21 mouse cellular contexts compared by ENCODE assay signal in the genomic region with DNA sequence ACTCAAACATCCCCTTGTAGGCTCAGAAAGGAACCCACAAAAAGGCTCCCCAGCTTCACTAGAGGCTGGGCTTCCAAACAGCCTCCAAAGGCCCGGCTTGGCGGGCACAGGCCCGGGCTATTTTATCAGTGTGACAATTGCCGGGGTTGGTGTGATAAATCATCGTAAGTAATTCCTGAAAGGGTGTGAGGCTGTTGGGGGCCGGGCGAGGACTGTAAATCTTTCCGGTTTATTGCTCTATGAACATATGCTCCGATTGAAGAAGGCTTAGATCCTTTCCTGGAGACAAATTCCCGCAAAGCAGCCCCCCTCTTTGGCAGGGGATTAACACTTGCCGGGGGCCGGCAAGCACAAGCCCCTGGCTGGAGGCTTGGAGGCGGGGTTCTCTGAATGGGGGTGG. TPM values are rescaled to one million over a fixed set of nuclear protein-coding genes. Genes with fewer than 3 reads are reported as not detected.
DNase-seq lines count a peak whose midpoint lies in the region; ATAC-seq and TF ChIP-seq lines count a peak whose summit lies in the region.
"Had no signal": no experiment of that assay in that cellular context is flagged by ENCODE, and none has a peak within 500 bp of the region (broad histone marks: within the 10 kb centered on the region; RNA-seq: fewer than 3 reads in every experiment).

No protein-coding gene starts in this region.

- DNase-seq in kidney, postnatal 14 days = no peak
- DNase-seq in embryonic facial prominence, embryonic 10.5 days (ENCODE audit: low spot score) = peak; percentile 58
- peak; percentile 85 for DNase-seq in neural tube, embryonic 11.5 days (ENCODE audit: low spot score)
- DNase-seq in cerebellum, adult 2 months = no peak
- DNase-seq: cerebellum, adult 8-10 months; gastrocnemius, postnatal 36 days; heart, postnatal 10 days; kidney, postnatal 10 days; thymus, postnatal 36 days had no signal

- peaks cover 2% of the 10 kb centered on the region; the same call in 1 of the 2 replicates for H3K36me3 ChIP-seq in kidney, embryonic 16.5 days (ENCODE audit: insufficient read depth, low read length)
- no peaks in the 10 kb centered on the region for H3K36me3 ChIP-seq in embryonic facial prominence, embryonic 10.5 days (replicated peaks)
- no peaks in the 10 kb centered on the region for H3K36me3 ChIP-seq in hindbrain, embryonic 15.5 days
- H3K36me3 ChIP-seq in neural tube, embryonic 11.5 days (ENCODE audit: control insufficient read depth, insufficient read depth, low read length) = no peaks in the 10 kb centered on the region
- H3K36me3 ChIP-seq in heart, embryonic 11.5 days (ENCODE audit: control insufficient read depth, insufficient read depth, low read length) = no peaks in the 10 kb centered on the region
- H3K36me3 ChIP-seq: embryonic facial prominence, embryonic 15.5 days; forebrain, embryonic 15.5 days; midbrain, embryonic 12.5 days had no signal

- TF ChIP-seq CTCF in cerebellum, adult 2 months (IDR thresholded peaks at IDR 0.05; ENCODE audit: borderline replicate concordance, insufficient read depth, low read depth, low read length) = no peak

- no peak for ATAC-seq in kidney, embryonic 16.5 days (ENCODE audit: low FRiP score, low TSS enrichment)
- ATAC-seq in hindbrain, embryonic 15.5 days (ENCODE audit: low FRiP score, low read depth) = no peak
- ATAC-seq in neural tube, embryonic 11.5 days (ENCODE audit: insufficient read depth, low FRiP score, low TSS enrichment) = peak; percentile 62
- ATAC-seq in megakaryocyte progenitor cell, adult 5-6 weeks (replicated peaks; ENCODE audit: poor library complexity) = no peak
- ATAC-seq in heart, embryonic 11.5 days (replicated peaks; ENCODE audit: insufficient number of reproducible peaks, low FRiP score, low TSS enrichment) = no peak
- ATAC-seq: forebrain, embryonic 15.5 days had no signal

- H3K4me1 ChIP-seq in kidney, embryonic 16.5 days (ENCODE audit: insufficient read depth, low read length) = peaks cover 80% of the 10 kb centered on the region
- peaks cover 14% of the 10 kb centered on the region; the same call in 1 of the 2 replicates for H3K4me1 ChIP-seq in embryonic facial prominence, embryonic 10.5 days
- H3K4me1 ChIP-seq in hindbrain, embryonic 15.5 days (replicated peaks) = peaks cover 10% of the 10 kb centered on the region
- H3K4me1 ChIP-seq in neural tube, embryonic 11.5 days (ENCODE audit: control insufficient read depth, insufficient read depth, low read length) = peaks cover 74% of the 10 kb centered on the region
- H3K4me1 ChIP-seq in heart, embryonic 11.5 days (ENCODE audit: control insufficient read depth, insufficient read depth, low read length) = peaks cover 4% of the 10 kb centered on the region; the same call in 1 of the 2 replicates
- no peaks in the 10 kb centered on the region for H3K4me1 ChIP-seq in cerebellum, adult 2 months (ENCODE audit: control insufficient read depth, insufficient read depth, low read length)

- H3K27me3 ChIP-seq in kidney, embryonic 16.5 days (ENCODE audit: insufficient read depth, low read length) = peaks cover 12% of the 10 kb centered on the region
- peaks cover 100% of the 10 kb centered on the region for H3K27me3 ChIP-seq in embryonic facial prominence, embryonic 10.5 days (replicated peaks; ENCODE audit: low read depth, poor library complexity, severe bottlenecking)
- peaks cover 43% of the 10 kb centered on the region for H3K27me3 ChIP-seq in hindbrain, embryonic 15.5 days
- no peaks in the 10 kb centered on the region for H3K27me3 ChIP-seq in neural tube, embryonic 11.5 days (ENCODE audit: control insufficient read depth, insufficient read depth, low read length)
- H3K27me3 ChIP-seq in heart, embryonic 11.5 days (ENCODE audit: control insufficient read depth, insufficient read depth, low read length) = peaks cover 94% of the 10 kb centered on the region
- H3K27me3 ChIP-seq in cerebellum, adult 2 months (ENCODE audit: control insufficient read depth, insufficient read depth, low read length) = peaks cover 18% of the 10 kb centered on the region; the same call in 1 of the 2 replicates

- no peaks in the 10 kb centered on the region for H3K9me3 ChIP-seq in kidney, embryonic 16.5 days (ENCODE audit: low read length)
- no peaks in the 10 kb centered on the region for H3K9me3 ChIP-seq in embryonic facial prominence, embryonic 10.5 days
- no peaks in the 10 kb centered on the region for H3K9me3 ChIP-seq in hindbrain, embryonic 15.5 days
- H3K9me3 ChIP-seq in neural tube, embryonic 11.5 days (ENCODE audit: control insufficient read depth, low read length) = no peaks in the 10 kb centered on the region
- H3K9me3 ChIP-seq in heart, embryonic 11.5 days (replicated peaks; ENCODE audit: control insufficient read depth, low read length) = no peaks in the 10 kb centered on the region
- H3K9me3 ChIP-seq: embryonic facial prominence, embryonic 15.5 days; forebrain, embryonic 15.5 days; midbrain, embryonic 12.5 days had no signal

- no peak for TF ChIP-seq POLR2A in cerebellum, adult 2 months (IDR thresholded peaks at IDR 0.05; ENCODE audit: borderline replicate concordance, insufficient read depth, low read length)

- peak overlapping the region; percentile 68 for H3K9ac ChIP-seq in kidney, embryonic 16.5 days (replicated peaks; ENCODE audit: low read length)
- peak overlapping the region; percentile 53 for H3K9ac ChIP-seq in hindbrain, embryonic 15.5 days
- H3K9ac ChIP-seq in neural tube, embryonic 11.5 days (ENCODE audit: low read length) = peak overlapping the region; percentile 95
- no peak overlapping the region for H3K9ac ChIP-seq in heart, embryonic 11.5 days (ENCODE audit: low read depth, low read length)
- H3K9ac ChIP-seq: embryonic facial prominence, embryonic 15.5 days; forebrain, embryonic 15.5 days; midbrain, embryonic 12.5 days had no signal

- H3K4me3 ChIP-seq in kidney, embryonic 16.5 days (ENCODE audit: low read length) = peak overlapping the region; percentile 44
- H3K4me3 ChIP-seq in embryonic facial prominence, embryonic 10.5 days = peak overlapping the region; percentile 41; the same call in 1 of the 2 replicates
- peak overlapping the region; percentile 43 for H3K4me3 ChIP-seq in hindbrain, embryonic 15.5 days
- H3K4me3 ChIP-seq in neural tube, embryonic 11.5 days (ENCODE audit: low read depth, low read length) = peak overlapping the region; percentile 48
- no peak overlapping the region for H3K4me3 ChIP-seq in heart, embryonic 11.5 days (ENCODE audit: low read depth, low read length)
- no peak overlapping the region for H3K4me3 ChIP-seq in cerebellum, adult 2 months (replicated peaks; ENCODE audit: insufficient read depth, low read depth, low read length)
- H3K4me3 ChIP-seq: embryonic facial prominence, embryonic 15.5 days; forebrain, embryonic 15.5 days; midbrain, embryonic 12.5 days had no signal

- H3K4me2 ChIP-seq in kidney, embryonic 16.5 days (replicated peaks; ENCODE audit: low read depth, low read length) = peak overlapping the region; percentile 78
- peak overlapping the region; percentile 57 for H3K4me2 ChIP-seq in hindbrain, embryonic 15.5 days
- peak overlapping the region; percentile 91 for H3K4me2 ChIP-seq in neural tube, embryonic 11.5 days (ENCODE audit: low read depth)
- no peak overlapping the region for H3K4me2 ChIP-seq in heart, embryonic 11.5 days
- H3K4me2 ChIP-seq: embryonic facial prominence, embryonic 15.5 days; forebrain, embryonic 15.5 days; midbrain, embryonic 12.5 days had no signal

- peak overlapping the region; percentile 80 for H3K27ac ChIP-seq in kidney, embryonic 16.5 days (ENCODE audit: low read length)
- no peak overlapping the region for H3K27ac ChIP-seq in embryonic facial prominence, embryonic 10.5 days (replicated peaks)
- H3K27ac ChIP-seq in hindbrain, embryonic 15.5 days (replicated peaks) = peak overlapping the region; percentile 91
- peak overlapping the region; percentile 99 for H3K27ac ChIP-seq in neural tube, embryonic 11.5 days (ENCODE audit: low read depth, low read length)
- no peak overlapping the region for H3K27ac ChIP-seq in heart, embryonic 11.5 days (ENCODE audit: low read depth, low read length)
- H3K27ac ChIP-seq in cerebellum, adult 2 months (ENCODE audit: insufficient read depth, low read length) = no peak overlapping the region
- H3K27ac ChIP-seq: embryonic facial prominence, embryonic 15.5 days; forebrain, embryonic 15.5 days; midbrain, embryonic 12.5 days had no signal

- 9% methylated on average over 13 of the region's 13 CpGs for WGBS in kidney, embryonic 16.5 days
- WGBS in embryonic facial prominence, embryonic 10.5 days = 1% methylated on average over 13 of the region's 13 CpGs
- WGBS in hindbrain, embryonic 15.5 days = 0% methylated on average over 13 of the region's 13 CpGs
- WGBS in neural tube, embryonic 11.5 days = under 1% methylated on average over 13 of the region's 13 CpGs
- WGBS in heart, embryonic 11.5 days (ENCODE audit: insufficient replicate concordance) = 2% methylated on average over 13 of the region's 13 CpGs
- 4% methylated on average over 13 of the region's 13 CpGs for WGBS in cerebellum, adult 2 months

RNA-seq across cellular contexts. Expression of a gene that starts 7.9 kb away (rescaled TPM):
- polyA plus RNA-seq in kidney, embryonic 16.5 days (2015; fragmentation: Nextera tagmentation; extraction: Ambion mirVana) = 1.3 and 2.1 TPM in 2 replicates
- polyA plus RNA-seq in embryonic facial prominence, embryonic 10.5 days (2016; fragmentation: Nextera tagmentation; extraction: Ambion mirVana) = not detected in 2 replicates
- 0.87 and 1.6 TPM in 2 replicates for polyA plus RNA-seq in hindbrain, embryonic 15.5 days (2015; fragmentation: Nextera tagmentation; extraction: Ambion mirVana)
- 3.9 and 5.5 TPM in 2 replicates for polyA plus RNA-seq in neural tube, embryonic 11.5 days (2014; fragmentation: Nextera tagmentation; extraction: Ambion mirVana)
- not detected in 2 replicates for total RNA-seq in megakaryocyte progenitor cell, adult 5-6 weeks (2015)
- total RNA-seq in megakaryocyte progenitor cell, adult 5-6 weeks (2017) = not detected in 2 replicates
- 0.10 TPM in 1 of 2 replicates, not detected in the other for polyA plus RNA-seq in heart, embryonic 11.5 days (2014; fragmentation: Nextera tagmentation; extraction: Ambion mirVana)
- polyA plus RNA-seq in cerebellum, adult 2 months (2012; rRNA removed) = 0.16 and 0.22 TPM in 2 replicates
- total RNA-seq: heart, postnatal 10 days; left cerebral cortex, adult 18-20 months; liver, adult 2 months; MEL; neutrophil, adult 5-6 weeks had no signal
- polyA plus RNA-seq: forebrain, embryonic 15.5 days; liver, adult 2 months; lung, embryonic 16.5 days; midbrain, embryonic 12.5 days had no signal

RNA-seq across cellular contexts. Expression of a gene that starts 22.7 kb away (rescaled TPM):
- polyA plus RNA-seq in kidney, embryonic 16.5 days (2015; fragmentation: Nextera tagmentation; extraction: Ambion mirVana) = 4.5 and 4.9 TPM in 2 replicates
- not detected in 2 replicates for polyA plus RNA-seq in embryonic facial prominence, embryonic 10.5 days (2016; fragmentation: Nextera tagmentation; extraction: Ambion mirVana)
- polyA plus RNA-seq in hindbrain, embryonic 15.5 days (2015; fragmentation: Nextera tagmentation; extraction: Ambion mirVana) = 2.7 and 3.3 TPM in 2 replicates
- polyA plus RNA-seq in neural tube, embryonic 11.5 days (2014; fragmentation: Nextera tagmentation; extraction: Ambion mirVana) = 9.2 and 11.2 TPM in 2 replicates
- total RNA-seq in megakaryocyte progenitor cell, adult 5-6 weeks (2015) = not detected in 2 replicates
- not detected in 2 replicates for total RNA-seq in megakaryocyte progenitor cell, adult 5-6 weeks (2017)
- polyA plus RNA-seq in heart, embryonic 11.5 days (2014; fragmentation: Nextera tagmentation; extraction: Ambion mirVana) = not detected in 2 replicates
- polyA plus RNA-seq in cerebellum, adult 2 months (2012; rRNA removed) = 2.6 and 2.8 TPM in 2 replicates
- total RNA-seq: left cerebral cortex, adult 18-20 months; MEL; neutrophil, adult 5-6 weeks had no signal
- polyA plus RNA-seq: forebrain, embryonic 15.5 days; lung, embryonic 16.5 days; midbrain, embryonic 12.5 days had no signal

RNA-seq across cellular contexts. Expression of a gene that starts 22.7 kb away (rescaled TPM):
- polyA plus RNA-seq in kidney, embryonic 16.5 days (2015; fragmentation: Nextera tagmentation; extraction: Ambion mirVana) = 14.6 and 15.4 TPM in 2 replicates
- polyA plus RNA-seq in embryonic facial prominence, embryonic 10.5 days (2016; fragmentation: Nextera tagmentation; extraction: Ambion mirVana) = 1.7 and 6.9 TPM in 2 replicates
- polyA plus RNA-seq in hindbrain, embryonic 15.5 days (2015; fragmentation: Nextera tagmentation; extraction: Ambion mirVana) = 49.4 and 51.8 TPM in 2 replicates
- polyA plus RNA-seq in neural tube, embryonic 11.5 days (2014; fragmentation: Nextera tagmentation; extraction: Ambion mirVana) = 52.7 and 55.0 TPM in 2 replicates
- not detected in 2 replicates for total RNA-seq in megakaryocyte progenitor cell, adult 5-6 weeks (2015)
- total RNA-seq in megakaryocyte progenitor cell, adult 5-6 weeks (2017) = not detected in 2 replicates
- 2.0 and 3.1 TPM in 2 replicates for polyA plus RNA-seq in heart, embryonic 11.5 days (2014; fragmentation: Nextera tagmentation; extraction: Ambion mirVana)
- 5.4 and 5.7 TPM in 2 replicates for polyA plus RNA-seq in cerebellum, adult 2 months (2012; rRNA removed)
- total RNA-seq: heart, postnatal 10 days; left cerebral cortex, adult 18-20 months; liver, adult 2 months; MEL; neutrophil, adult 5-6 weeks had no signal
- polyA plus RNA-seq: forebrain, embryonic 15.5 days; liver, adult 2 months; midbrain, embryonic 12.5 days had no signal

RNA-seq across cellular contexts. Expression of a gene that starts 28.3 kb away (rescaled TPM):
- 0.99 and 1.00 TPM in 2 replicates for polyA plus RNA-seq in kidney, embryonic 16.5 days (2015; fragmentation: Nextera tagmentation; extraction: Ambion mirVana)
- polyA plus RNA-seq in embryonic facial prominence, embryonic 10.5 days (2016; fragmentation: Nextera tagmentation; extraction: Ambion mirVana) = 0.20 and 0.39 TPM in 2 replicates
- polyA plus RNA-seq in hindbrain, embryonic 15.5 days (2015; fragmentation: Nextera tagmentation; extraction: Ambion mirVana) = 1.2 and 2.4 TPM in 2 replicates
- polyA plus RNA-seq in neural tube, embryonic 11.5 days (2014; fragmentation: Nextera tagmentation; extraction: Ambion mirVana) = 9.0 and 9.8 TPM in 2 replicates
- not detected in 2 replicates for total RNA-seq in megakaryocyte progenitor cell, adult 5-6 weeks (2015)
- total RNA-seq in megakaryocyte progenitor cell, adult 5-6 weeks (2017) = not detected in 2 replicates
- 0.20 TPM in 1 of 2 replicates, not detected in the other for polyA plus RNA-seq in heart, embryonic 11.5 days (2014; fragmentation: Nextera tagmentation; extraction: Ambion mirVana)
- 0.70 and 0.77 TPM in 2 replicates for polyA plus RNA-seq in cerebellum, adult 2 months (2012; rRNA removed)
- total RNA-seq: gastrocnemius, postnatal 36 days; heart, postnatal 10 days; left cerebral cortex, adult 18-20 months; liver, adult 2 months; MEL; neutrophil, adult 5-6 weeks had no signal
- polyA plus RNA-seq: forebrain, embryonic 15.5 days; liver, adult 2 months; lung, embryonic 16.5 days had no signal

RNA-seq across cellular contexts. Expression of a gene that starts 30.0 kb away (rescaled TPM):
- 41.0 and 45.6 TPM in 2 replicates for polyA plus RNA-seq in kidney, embryonic 16.5 days (2015; fragmentation: Nextera tagmentation; extraction: Ambion mirVana)
- not detected in 2 replicates for polyA plus RNA-seq in embryonic facial prominence, embryonic 10.5 days (2016; fragmentation: Nextera tagmentation; extraction: Ambion mirVana)
- 0.73 and 1.3 TPM in 2 replicates for polyA plus RNA-seq in hindbrain, embryonic 15.5 days (2015; fragmentation: Nextera tagmentation; extraction: Ambion mirVana)
- 21.3 and 23.1 TPM in 2 replicates for polyA plus RNA-seq in neural tube, embryonic 11.5 days (2014; fragmentation: Nextera tagmentation; extraction: Ambion mirVana)
- total RNA-seq in megakaryocyte progenitor cell, adult 5-6 weeks (2015) = not detected in 2 replicates
- total RNA-seq in megakaryocyte progenitor cell, adult 5-6 weeks (2017) = not detected in 2 replicates
- 0.27 and 0.30 TPM in 2 replicates for polyA plus RNA-seq in heart, embryonic 11.5 days (2014; fragmentation: Nextera tagmentation; extraction: Ambion mirVana)
- polyA plus RNA-seq in cerebellum, adult 2 months (2012; rRNA removed) = 0.05 TPM in 1 of 2 replicates, not detected in the other
- total RNA-seq: left cerebral cortex, adult 18-20 months; liver, adult 2 months; neutrophil, adult 5-6 weeks had no signal

Comparison
In these comparisons a context has a peak if more than half of its experiments do, and no peak if none do; other contexts are left out.
1. H3K27ac ChIP-seq: peak in kidney, embryonic 16.5 days (single experiment), hindbrain, embryonic 15.5 days (single experiment) and neural tube, embryonic 11.5 days (single experiment); none in embryonic facial prominence, embryonic 10.5 days (single experiment), heart, embryonic 11.5 days (single experiment) and cerebellum, adult 2 months (single experiment).
2. H3K4me3 ChIP-seq: peak in kidney, embryonic 16.5 days (single experiment), embryonic facial prominence, embryonic 10.5 days (single experiment), hindbrain, embryonic 15.5 days (single experiment) and neural tube, embryonic 11.5 days (single experiment); none in heart, embryonic 11.5 days (single experiment) and cerebellum, adult 2 months (single experiment).
3. DNase-seq: peak in embryonic facial prominence, embryonic 10.5 days (single experiment) and neural tube, embryonic 11.5 days (single experiment); none in kidney, postnatal 14 days (single experiment) and cerebellum, adult 2 months (0 of 2).